Mouse (Mus musculus) liver, embryonic 12.5 days (tissue): ENCODE measurements at regions not wholly inside any gene's neighbourhood (a gene's known extent, or its start where the extent isn't known, plus 50 kb on each side); places are given as distances from the start of the nearest gene placed in this dataset.

Source experiments
- ATAC-seq: fragments of 200-750 bp; cut with Nextera tagmentation; 2 replicates; pipeline ENCODE4 v1.8.0; 2017; ENCODE audit warnings: moderate number of reproducible peaks, mild to moderate bottlenecking, moderate library complexity
- H3K27ac ChIP-seq: fragments of 300-500 bp; sonication (generic); 2 replicates; pipeline ENCODE4 v1.5.1; 2016; ENCODE audit warnings: mild to moderate bottlenecking
- H3K27me3 ChIP-seq: fragments of 300-500 bp; sonication (generic); replicated peaks from 2 replicates; pipeline ENCODE4 v1.6.1; 2016; ENCODE audit warnings: mild to moderate bottlenecking, moderate library complexity
- H3K36me3 ChIP-seq: fragments of 300-500 bp; sonication (generic); 2 replicates; pipeline ENCODE4 v1.6.1; 2016; ENCODE audit warnings: mild to moderate bottlenecking, moderate library complexity
- H3K4me1 ChIP-seq: fragments of 300-500 bp; sonication (generic); 2 replicates; pipeline ENCODE4 v1.6.1; 2016
- H3K4me2 ChIP-seq: fragments of 300-500 bp; sonication (generic); 2 replicates; pipeline ENCODE4 v1.6.1; 2016; ENCODE audit warnings: mild to moderate bottlenecking, moderate library complexity
- H3K4me3 ChIP-seq: fragments of 300-500 bp; sonication (generic); 2 replicates; pipeline ENCODE4 v1.5.1; 2016; ENCODE audit warnings: mild to moderate bottlenecking, moderate library complexity
- H3K9ac ChIP-seq: fragments of 300-500 bp; sonication (generic); 2 replicates; pipeline ENCODE4 v1.6.1; 2016; ENCODE audit warnings: mild to moderate bottlenecking, moderate library complexity
- H3K9me3 ChIP-seq: fragments of 300-500 bp; sonication (generic); replicated peaks from 2 replicates; pipeline ENCODE4 v1.6.1; 2016; ENCODE audit warnings: mild to moderate bottlenecking, moderate library complexity
- WGBS: fragments of 180-500 bp; shearing (Covaris S2); methylation state at CpG from one replicate; pipeline ENCODE4 v1.1.7; 2016; ENCODE audit not compliant: insufficient replicate concordance; 5-methylcytosine and 5-hydroxymethylcytosine counted together

GRCm38 (mm10) chr10:56453578-56454069, 76.5 kb downstream of the Gja1 start:
- no peaks in the 10 kb centered on the region for H3K4me1 ChIP-seq
- H3K4me2 ChIP-seq: no peak overlapping the region
- 84% methylated on average over 4 of the region's 4 CpGs for WGBS
- no peak overlapping the region for H3K9ac ChIP-seq
- ATAC-seq: no peak
- no peak overlapping the region for H3K4me3 ChIP-seq
- no peaks in the 10 kb centered on the region for H3K36me3 ChIP-seq
- no peaks in the 10 kb centered on the region for H3K9me3 ChIP-seq
- H3K27ac ChIP-seq: no peak overlapping the region
- H3K27me3 ChIP-seq: no peaks in the 10 kb centered on the region

GRCm38 (mm10) chr10:56455867-56456468, 78.8 kb downstream of the Gja1 start:
- 79% methylated on average over 2 of the region's 2 CpGs for WGBS
- Histone ChIP-seq H3K36me3 (no peaks in the 10 kb centered on the region), H3K4me2 (no peak overlapping the region), H3K27me3 (no peaks in the 10 kb centered on the region), H3K4me3 (no peak overlapping the region), H3K9ac (no peak overlapping the region), H3K4me1 (no peaks in the 10 kb centered on the region), H3K27ac (no peak overlapping the region), H3K9me3 (no peaks in the 10 kb centered on the region)
- ATAC-seq: no peak

- H3K27me3 ChIP-seq: no peaks in the 10 kb centered on the region
- no peaks in the 10 kb centered on the region for H3K36me3 ChIP-seq
- H3K9me3 ChIP-seq: no peaks in the 10 kb centered on the region
- no peak overlapping the region for H3K27ac ChIP-seq
- no peaks in the 10 kb centered on the region for H3K4me1 ChIP-seq
- H3K4me3 ChIP-seq: no peak overlapping the region
- no peak overlapping the region for H3K9ac ChIP-seq
- H3K4me2 ChIP-seq: no peak overlapping the region
- 41% methylated on average over 6 of the region's 6 CpGs for WGBS
- no peak for ATAC-seq
Observed at GRCm38 (mm10) chr10:56468537-56468936, 91.4 kb downstream of the Gja1 start.

DNA sequence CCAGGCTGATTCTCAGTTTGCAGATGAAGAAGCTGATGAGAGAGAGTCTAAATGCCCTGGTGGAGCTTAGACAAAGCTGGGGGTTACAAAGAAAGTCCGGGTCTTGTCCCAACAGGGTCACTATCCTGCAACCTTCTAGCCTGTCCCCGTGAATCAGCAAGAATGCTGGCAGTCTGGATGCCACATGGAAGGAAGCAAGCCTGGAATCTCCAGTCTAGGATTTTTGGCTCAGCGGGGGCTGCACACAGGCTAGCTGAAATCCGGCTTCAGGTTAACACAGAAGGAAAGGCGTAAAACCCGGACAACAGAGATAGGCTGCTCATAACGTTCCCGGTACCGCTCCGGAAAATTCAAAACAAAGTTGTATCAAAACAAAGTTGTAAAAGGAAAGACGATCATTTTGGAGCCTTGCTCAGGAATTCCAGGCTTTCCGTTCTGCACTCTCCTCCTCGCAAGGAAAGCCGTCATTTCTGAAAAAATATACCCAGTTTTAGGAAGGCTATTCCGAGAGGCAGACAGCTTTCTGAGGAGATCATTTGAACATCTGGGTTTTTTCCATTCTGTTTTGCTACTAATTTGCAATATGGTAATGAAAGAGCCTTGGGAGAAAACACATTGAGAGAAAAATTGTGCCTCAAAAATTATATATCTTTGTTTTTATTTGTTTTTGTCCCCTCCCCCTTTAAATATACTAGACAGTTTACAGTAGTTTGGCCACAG, 92.0 kb downstream of the Gja1 start:
- Histone ChIP-seq H3K9ac (no peak overlapping the region), H3K4me2 (no peak overlapping the region), H3K27me3 (no peaks in the 10 kb centered on the region), H3K27ac (no peak overlapping the region), H3K4me3 (no peak overlapping the region), H3K4me1 (no peaks in the 10 kb centered on the region), H3K36me3 (no peaks in the 10 kb centered on the region), H3K9me3 (no peaks in the 10 kb centered on the region)
- no peak for ATAC-seq
- WGBS: 57% methylated on average over 15 of the region's 15 CpGs

- Histone ChIP-seq H3K27ac (no peak overlapping the region), H3K4me2 (no peak overlapping the region), H3K27me3 (no peaks in the 10 kb centered on the region), H3K9me3 (no peaks in the 10 kb centered on the region), H3K9ac (no peak overlapping the region), H3K4me3 (no peak overlapping the region), H3K4me1 (no peaks in the 10 kb centered on the region), H3K36me3 (no peaks in the 10 kb centered on the region)
- 66% methylated on average over 3 of the region's 3 CpGs for WGBS
- no peak for ATAC-seq
Observed at GRCm38 (mm10) chr10:56469895-56470294, 92.8 kb downstream of the Gja1 start.

DNA sequence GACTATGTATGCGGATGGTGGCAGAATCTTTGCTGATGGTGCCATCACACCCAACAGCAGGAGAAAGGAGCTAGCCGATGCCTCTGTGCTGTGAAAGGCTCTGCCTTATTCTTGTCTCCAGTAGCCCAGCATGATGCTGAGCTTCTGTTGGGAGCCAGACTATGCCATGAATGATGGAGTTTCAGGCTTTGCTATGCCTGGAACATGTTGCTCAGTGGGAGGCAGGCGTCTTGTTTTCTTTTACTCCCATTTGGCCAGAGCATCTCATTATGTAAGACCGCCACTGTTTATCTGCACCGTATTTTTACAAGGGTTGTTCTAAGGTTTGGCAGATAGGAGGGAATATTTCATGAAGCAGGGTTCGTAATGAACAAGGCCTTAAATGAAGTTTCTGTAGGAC, 97.8 kb downstream of the Gja1 start:
- 68% methylated on average over 6 of the region's 6 CpGs for WGBS
- Histone ChIP-seq H3K36me3 (no peaks in the 10 kb centered on the region), H3K9me3 (no peaks in the 10 kb centered on the region), H3K4me2 (no peak overlapping the region), H3K27ac (no peak overlapping the region), H3K4me1 (no peaks in the 10 kb centered on the region), H3K27me3 (no peaks in the 10 kb centered on the region), H3K4me3 (no peak overlapping the region), H3K9ac (no peak overlapping the region)
- ATAC-seq: no peak

GRCm38 (mm10) chr10:56482156-56482716, 105.1 kb downstream of the Gja1 start:
- Histone ChIP-seq H3K9ac (no peak overlapping the region), H3K4me1 (peaks cover 5% of the 10 kb centered on the region; the same call in 1 of the 2 replicates), H3K4me2 (no peak overlapping the region), H3K36me3 (no peaks in the 10 kb centered on the region), H3K27me3 (no peaks in the 10 kb centered on the region), H3K4me3 (no peak overlapping the region), H3K27ac (no peak overlapping the region), H3K9me3 (no peaks in the 10 kb centered on the region)
- 53% methylated on average over 9 of the region's 9 CpGs for WGBS
- no peak for ATAC-seq

GRCm38 (mm10) chr10:56484931-56485330, 107.8 kb downstream of the Gja1 start:
- Histone ChIP-seq H3K27ac (no peak overlapping the region), H3K9me3 (no peaks in the 10 kb centered on the region), H3K4me1 (peaks cover 5% of the 10 kb centered on the region; the same call in 1 of the 2 replicates), H3K4me3 (no peak overlapping the region), H3K4me2 (no peak overlapping the region), H3K27me3 (no peaks in the 10 kb centered on the region), H3K9ac (no peak overlapping the region), H3K36me3 (no peaks in the 10 kb centered on the region)
- ATAC-seq: no peak
- WGBS: 80% methylated on average over 8 of the region's 8 CpGs

GRCm38 (mm10) chr10:56485746-56486145, 108.6 kb downstream of the Gja1 start:
- no peak overlapping the region for H3K4me2 ChIP-seq
- H3K27me3 ChIP-seq: no peaks in the 10 kb centered on the region
- ATAC-seq: no peak
- H3K4me1 ChIP-seq: peaks cover 5% of the 10 kb centered on the region; the same call in 1 of the 2 replicates
- no peak overlapping the region for H3K9ac ChIP-seq
- H3K36me3 ChIP-seq: no peaks in the 10 kb centered on the region
- H3K27ac ChIP-seq: no peak overlapping the region
- no peaks in the 10 kb centered on the region for H3K9me3 ChIP-seq
- H3K4me3 ChIP-seq: no peak overlapping the region
- 78% methylated on average over 5 of the region's 5 CpGs for WGBS

DNA sequence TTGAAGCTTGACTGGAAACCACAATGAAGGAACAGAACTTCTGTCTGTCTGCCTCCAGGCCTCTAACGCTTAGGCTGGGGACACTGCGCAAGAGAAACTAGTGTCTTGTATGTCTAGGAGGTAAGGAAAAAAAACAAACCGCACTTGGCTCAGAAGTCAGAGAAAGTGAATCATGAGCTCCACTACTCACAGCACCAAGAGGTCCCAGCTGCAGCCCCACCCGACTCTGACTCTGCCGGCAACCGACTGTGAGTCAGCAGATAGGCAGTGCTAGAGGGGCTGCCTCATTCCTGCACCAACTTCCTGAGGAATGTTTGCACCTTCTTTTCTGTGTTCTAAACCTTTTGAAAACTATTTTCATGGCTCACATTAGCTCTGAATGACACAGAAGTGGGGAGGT, 109.5 kb downstream of the Gja1 start:
- Histone ChIP-seq H3K9me3 (no peaks in the 10 kb centered on the region), H3K4me2 (no peak overlapping the region), H3K27me3 (no peaks in the 10 kb centered on the region), H3K36me3 (no peaks in the 10 kb centered on the region), H3K4me1 (peaks cover 5% of the 10 kb centered on the region; the same call in 1 of the 2 replicates), H3K4me3 (no peak overlapping the region), H3K27ac (no peak overlapping the region), H3K9ac (no peak overlapping the region)
- ATAC-seq: peak; percentile 57; the same call in 1 of the 2 replicates
- 19% methylated on average over 6 of the region's 6 CpGs for WGBS

DNA sequence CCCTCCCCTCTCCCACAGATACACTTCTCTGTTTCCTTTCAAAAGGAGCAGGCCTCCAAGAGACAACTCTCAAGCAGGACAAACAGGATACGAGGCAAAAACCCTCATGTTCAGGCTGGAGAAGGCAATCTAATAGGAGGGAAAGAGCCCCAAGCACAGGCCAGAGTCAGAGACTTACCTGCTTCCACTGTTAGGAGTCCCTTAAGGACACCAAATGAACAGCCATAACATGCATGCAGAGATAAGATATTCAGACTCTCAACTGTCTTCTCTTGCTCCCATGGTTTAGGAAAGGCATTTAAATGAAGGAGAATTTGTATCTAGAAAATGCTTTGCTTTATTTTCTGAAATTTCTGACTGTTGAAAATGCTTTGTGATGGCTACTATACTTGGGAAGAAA, 116.3 kb downstream of the Gja1 start:
- H3K27me3 ChIP-seq: no peaks in the 10 kb centered on the region
- ATAC-seq: no peak
- no peak overlapping the region for H3K27ac ChIP-seq
- no peak overlapping the region for H3K4me2 ChIP-seq
- no peaks in the 10 kb centered on the region for H3K36me3 ChIP-seq
- no peaks in the 10 kb centered on the region for H3K9me3 ChIP-seq
- H3K9ac ChIP-seq: no peak overlapping the region
- no peak overlapping the region for H3K4me3 ChIP-seq
- H3K4me1 ChIP-seq: no peaks in the 10 kb centered on the region
- WGBS: 38% methylated on average over 1 of the region's 1 CpGs

DNA sequence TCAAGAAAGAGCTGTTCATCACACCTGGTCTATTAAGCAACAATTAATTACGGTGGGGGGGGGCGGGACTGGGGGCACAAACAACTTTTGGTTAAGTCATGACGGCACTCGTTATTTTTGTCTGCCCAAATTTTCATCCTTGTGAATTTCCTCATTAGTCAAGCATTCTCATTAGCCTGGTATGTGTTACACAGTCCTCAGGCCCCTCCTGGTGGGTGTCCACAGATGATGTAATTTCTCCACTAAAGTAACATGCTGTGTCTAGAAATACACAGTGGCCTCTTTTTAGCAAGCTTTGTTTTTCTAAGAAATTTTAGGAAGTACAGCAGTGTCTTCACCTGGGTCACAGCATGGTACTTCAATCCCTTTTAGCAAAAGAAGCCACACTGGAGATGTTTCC, 118.2 kb downstream of the Gja1 start:
- H3K36me3 ChIP-seq: no peaks in the 10 kb centered on the region
- no peak overlapping the region for H3K27ac ChIP-seq
- no peaks in the 10 kb centered on the region for H3K9me3 ChIP-seq
- H3K4me3 ChIP-seq: no peak overlapping the region
- H3K4me1 ChIP-seq: no peaks in the 10 kb centered on the region
- no peak overlapping the region for H3K9ac ChIP-seq
- H3K27me3 ChIP-seq: no peaks in the 10 kb centered on the region
- 64% methylated on average over 4 of the region's 4 CpGs for WGBS
- ATAC-seq: no peak
- H3K4me2 ChIP-seq: no peak overlapping the region
